Mouse (Mus musculus) adrenal gland, adult (tissue): ENCODE results near the gene Bbc3.
A peak's percentile ranks its signal among the peaks of the same experiment; 100 is the strongest.
"Not testable (repeated sequence)": the region's sequence is repeated elsewhere in the genome, so short reads cannot be mapped to it uniquely, and the experiment has no call there.

ENCODE experiments used
- DNase-seq, 2 experiments: peaks; one replicate each; pipeline ENCODE4 v3.0.0; 2022 to 2023; ENCODE audit warnings: low spot score in 1 of 2; ENCODE audit not compliant: inconsistent age in 2 of 2

The Bbc3 gene

DNA sequence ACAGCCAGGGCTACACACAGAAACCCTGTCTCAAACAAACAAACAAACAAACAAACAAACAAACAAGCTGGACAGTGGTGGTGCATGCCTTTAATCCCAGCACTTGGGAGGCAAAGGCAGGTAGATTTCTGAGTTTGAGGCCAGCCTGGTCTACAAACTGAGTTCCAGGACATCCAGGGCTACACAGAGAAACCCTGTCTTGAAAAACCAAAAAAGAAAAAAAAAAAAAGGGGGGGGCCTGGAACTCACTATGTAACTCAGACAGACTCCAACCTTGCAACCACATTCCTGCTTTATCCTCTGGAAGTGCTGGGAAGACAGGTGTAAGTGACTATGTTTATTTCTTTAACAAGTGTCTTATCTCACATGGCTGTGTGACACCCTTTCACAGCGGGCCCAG, at the start of gene Bbc3:
TSS of gene Bbc3 (plus strand) at position 301 of the 400 bp plus-strand sequence.
- not testable (repeated sequence) for DNase-seq

DNA sequence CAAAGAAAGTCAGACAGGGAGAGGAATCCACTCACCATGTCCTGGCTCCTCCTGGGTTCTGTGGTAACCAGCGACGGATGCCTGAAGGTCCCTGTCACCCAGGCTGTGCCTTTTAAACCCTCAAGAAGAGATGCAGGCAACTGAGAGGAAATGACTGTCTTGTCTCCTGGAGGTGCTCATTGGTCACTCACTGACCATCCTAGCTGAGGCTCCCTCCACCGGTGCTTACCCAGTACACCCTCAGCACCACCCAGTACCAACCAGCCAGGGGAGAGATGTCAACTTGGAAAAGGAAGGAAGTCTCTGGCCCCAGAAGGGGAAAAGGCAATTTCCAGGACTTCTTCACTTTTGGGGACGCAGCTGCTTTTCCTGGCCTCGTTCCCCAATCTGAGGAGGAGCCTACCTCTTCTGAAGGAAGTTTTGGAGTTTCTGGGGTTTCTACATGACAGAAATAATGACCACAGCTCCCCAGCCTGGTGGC, 49.0 kb upstream of the Bbc3 start, which contains the start of gene C5ar1:
TSS of gene C5ar1 (minus strand) at position 431 of the 481 bp plus-strand sequence.
- DNase-seq, result peak in 1 of 2 experiments; percentile 35

DNA sequence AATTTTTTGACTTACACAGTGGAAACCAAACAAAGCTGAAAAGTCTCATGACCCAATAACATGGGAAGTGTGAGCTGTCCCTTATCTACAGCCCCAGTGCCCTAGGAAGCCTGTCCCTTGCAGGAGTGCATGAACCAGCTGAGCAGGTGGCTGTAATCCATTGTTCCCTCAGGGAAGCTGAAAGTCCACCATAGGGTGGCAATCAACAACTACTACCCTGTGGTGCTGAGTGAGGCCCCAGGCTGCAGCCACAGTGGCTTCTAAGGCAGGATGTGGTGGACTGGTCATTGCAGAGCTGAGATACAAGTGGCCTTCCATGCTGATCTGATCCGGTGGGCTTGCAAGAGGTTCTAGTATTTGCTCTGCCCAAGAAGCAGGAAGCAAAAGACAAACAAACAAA, 47.1 kb upstream of the Bbc3 start:
- no peak for DNase-seq

DNA sequence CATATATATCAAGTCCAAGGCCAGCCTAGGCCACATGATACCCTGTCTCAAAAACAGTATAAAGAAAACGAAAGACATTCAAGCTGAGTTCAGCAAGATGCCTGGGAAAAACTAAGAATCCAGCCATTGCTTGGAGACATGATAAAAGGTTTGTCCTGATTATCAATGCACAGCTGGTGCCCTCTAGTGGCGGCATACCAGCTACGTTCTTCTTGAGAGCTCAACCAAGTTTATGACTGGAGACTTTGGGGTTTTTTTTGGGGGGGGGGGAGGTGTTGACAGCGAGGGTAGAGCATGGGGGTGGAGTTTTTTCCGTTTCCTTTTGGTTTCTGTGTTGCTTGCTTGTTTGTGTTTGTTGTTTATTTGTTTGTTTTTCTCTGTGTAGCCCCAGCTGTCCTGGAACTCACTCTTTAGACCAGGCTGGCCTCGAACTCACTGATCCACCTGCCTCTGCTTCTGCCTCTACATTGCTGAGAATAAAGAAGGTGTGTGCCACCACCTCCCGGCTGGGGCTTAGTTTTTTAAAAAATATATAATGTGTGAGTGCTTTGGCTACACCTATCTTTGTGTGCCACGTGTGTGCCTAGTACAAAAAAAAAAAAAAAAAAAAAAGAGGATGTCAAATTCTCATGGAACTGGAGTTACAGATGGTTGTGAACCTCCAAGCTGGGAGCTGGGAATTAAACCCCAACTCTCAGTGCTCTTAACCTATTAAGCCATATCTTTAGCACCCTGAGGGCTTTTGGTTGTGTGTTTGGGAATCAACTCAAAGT, 45.0 kb upstream of the Bbc3 start:
- peak; percentile 76 to 88 for DNase-seq

DNA sequence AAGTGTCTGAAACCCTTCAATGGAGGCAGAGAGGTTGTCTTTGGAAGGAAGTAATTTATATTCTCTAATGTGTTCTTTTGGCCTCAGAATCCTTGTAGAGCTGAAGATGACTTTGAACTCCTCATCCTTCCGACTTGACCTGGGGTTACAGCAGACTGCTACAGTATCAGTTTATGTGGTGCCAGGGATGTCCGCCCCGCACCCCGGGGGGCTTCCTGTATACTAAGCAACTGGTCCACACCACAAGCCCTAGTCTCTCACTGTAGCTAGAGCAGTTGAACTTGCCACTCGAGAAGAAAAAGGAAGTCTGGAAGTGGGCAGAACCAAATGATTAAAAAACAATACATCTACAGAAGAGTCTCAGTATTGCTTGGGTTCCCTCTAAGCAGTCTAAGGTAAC, 44.4 kb upstream of the Bbc3 start:
- no peak for DNase-seq

DNA sequence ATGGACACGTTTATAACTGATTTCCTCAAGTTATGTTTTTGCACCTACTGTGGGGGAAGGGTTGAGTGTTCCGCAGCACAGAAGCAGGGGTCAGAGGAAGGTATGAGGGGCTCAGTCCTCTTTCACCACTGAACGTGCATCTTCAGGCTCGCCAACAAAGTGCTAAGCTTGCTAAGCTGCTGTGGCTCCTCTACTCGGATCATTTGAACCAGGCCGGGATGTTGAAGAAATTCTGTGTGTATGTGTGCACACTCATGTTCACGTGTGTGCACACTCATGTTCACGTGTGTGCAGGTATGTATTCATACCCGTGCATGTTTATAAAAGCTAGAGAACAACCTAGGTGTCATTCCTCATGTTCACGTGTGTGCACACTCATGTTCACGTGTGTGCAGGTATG, 42.3 kb upstream of the Bbc3 start:
- DNase-seq, result no peak

DNA sequence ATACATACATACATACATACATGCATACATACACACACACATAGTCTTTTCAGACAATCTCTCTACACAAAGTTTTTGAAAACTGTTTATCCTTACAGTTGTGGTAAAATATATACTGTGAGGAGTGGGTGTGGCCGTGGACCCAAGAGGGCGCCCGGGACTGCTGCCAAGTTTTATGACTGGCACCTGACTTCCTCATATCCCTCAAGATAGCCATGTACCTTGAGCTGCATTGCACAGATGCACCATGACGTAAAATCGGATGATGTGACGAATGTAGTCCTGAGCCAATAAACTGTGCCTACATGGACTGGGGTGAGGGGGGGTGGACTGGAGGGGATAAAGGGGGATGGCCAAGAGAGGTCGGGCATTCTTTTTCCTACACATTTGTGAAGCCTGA, 41.6 kb upstream of the Bbc3 start:
- DNase-seq, result not testable (repeated sequence)

DNA sequence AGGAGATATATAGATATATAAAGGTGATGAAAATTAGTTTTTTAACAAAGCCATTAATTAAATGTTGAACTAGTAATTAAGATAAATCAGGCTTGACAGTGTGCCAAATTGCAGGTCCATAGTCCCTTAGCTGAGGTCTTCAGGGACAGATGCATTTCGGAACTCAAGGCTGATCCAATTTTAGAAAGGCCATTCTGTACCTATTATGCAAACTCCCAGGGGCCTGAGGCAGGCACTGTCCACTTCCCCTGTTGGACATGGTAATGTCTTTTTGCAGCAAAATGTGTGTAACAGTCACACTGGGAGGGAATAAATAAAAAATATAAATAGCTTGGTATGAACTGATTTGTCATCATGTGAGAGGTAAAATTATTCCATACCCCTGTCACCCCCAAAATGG, 37.1 kb upstream of the Bbc3 start:
- DNase-seq, result peak in 1 of 2 experiments; percentile 57

DNA sequence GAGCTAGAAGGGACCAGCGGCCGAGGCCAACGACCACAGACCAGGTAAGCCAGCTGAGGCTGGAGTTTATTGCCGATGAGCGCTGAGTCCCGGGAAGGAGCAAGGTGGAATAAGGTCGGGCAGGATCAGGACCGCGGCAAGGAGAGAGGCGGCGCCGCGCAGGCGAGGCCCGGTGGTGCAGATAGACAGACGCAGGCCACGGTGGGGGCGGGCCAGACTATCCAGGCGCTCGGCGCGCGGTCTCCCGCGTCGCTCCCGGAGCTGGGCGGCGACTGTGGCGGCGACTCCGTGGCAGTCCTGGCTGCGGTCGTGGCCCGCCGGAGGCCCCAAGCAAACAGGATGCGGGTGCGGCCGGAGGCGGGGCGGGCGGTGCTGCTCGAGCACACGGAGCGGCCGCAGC, 35.5 kb upstream of the Bbc3 start:
- peak; percentile 83 to 90 for DNase-seq

DNA sequence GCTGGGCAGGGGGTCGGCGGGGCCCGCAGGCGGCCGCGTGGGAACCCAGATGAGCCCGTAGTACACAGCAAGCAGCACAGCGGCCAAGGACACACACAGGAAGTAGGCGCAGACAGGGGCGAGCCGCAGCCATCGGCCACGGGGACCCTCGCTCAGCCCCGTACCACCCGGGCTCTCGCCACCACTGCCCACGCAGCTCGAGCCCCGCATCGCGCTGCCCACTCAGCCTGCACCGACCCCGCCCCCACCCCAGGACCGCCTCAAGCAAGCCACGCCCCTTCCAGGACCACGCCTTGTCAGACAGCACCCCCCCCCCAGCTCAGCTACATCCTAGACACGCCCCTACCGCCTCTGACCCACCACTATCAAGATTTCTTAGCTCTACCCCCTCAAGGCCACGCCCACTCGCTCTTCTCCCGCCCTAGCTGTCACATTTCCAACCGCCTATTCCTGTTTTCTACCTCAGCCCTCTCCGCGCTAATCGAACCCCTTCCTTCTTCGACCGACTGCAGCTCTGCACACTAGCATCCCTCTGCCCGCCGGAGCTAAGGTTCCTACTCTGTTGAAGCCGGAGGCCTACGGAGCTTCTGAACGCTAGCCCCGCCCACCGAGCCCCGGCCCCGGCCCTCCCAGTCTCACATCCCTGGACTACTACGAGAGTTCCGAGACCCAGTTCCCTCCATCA, 35.0 kb upstream of the Bbc3 start, which contains the start of gene Inafm1:
TSS of gene Inafm1 (minus strand) at position 537 of the 685 bp plus-strand sequence.
- peak; percentile 91 to 96 for DNase-seq

DNA sequence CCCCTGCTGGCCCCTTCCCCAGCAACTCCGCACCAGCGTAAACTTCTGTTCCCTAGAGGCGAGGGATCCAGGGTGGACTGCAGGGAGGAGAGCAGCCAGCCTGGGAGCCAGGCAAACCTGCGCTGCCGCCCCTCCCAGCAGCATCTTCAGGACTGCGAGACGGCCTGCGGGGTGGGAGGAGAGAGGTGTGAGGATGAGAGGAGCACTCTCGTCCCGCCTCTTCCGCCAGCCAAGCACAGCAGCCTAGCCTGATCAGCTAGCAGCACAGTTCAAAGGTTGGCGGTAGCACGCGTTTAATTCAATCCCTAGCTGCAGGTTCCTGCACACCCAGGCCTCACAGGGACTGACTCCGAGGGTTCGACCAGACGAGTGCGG, 34.4 kb upstream of the Bbc3 start:
- peak; percentile 85 to 95 for DNase-seq

DNA sequence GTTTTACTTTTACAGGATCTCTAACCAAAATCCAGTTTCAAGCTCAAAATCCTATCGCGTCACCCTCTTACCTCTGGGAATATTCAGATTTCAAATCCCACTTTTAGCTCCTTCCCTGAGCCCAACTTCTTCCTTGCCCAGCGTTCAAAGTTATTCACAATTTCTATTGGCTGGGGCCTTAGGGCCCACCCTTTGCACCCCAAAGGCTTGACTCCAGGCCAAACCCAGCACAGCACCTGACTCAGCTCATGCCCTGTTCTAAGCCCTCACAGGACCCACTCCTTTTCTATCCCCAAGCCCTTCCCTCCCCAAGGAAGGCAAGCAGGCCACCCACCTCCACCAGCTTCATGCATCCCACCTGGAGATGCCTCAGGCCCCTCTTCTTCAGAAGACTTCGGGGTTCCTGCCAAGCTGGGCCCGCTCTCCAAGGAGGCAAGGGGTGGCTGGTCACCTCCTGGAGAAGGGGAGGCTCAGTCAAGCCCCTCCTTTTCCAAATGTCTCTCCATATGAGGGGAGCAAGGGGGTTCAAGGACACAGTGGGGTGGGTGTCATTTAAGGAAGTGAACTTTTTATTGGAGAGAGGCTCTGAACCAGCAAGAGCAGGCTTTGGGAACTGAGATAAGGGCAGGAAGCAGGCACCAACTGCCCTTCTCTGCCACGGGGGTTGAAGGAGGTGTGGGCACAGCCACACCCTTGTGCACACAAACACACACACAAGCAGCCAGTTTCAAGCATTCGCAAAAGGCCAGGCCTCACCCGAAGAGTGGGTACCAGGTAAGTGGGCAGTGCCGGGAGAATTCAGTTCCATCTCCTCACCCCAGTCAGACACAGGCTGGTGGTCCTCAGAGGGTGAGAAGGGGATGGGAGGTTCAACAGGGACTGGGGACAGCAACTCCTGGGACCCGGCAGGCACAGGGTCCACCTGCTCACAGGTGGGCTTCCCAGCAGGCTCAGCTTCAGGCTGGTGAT, 33.0 kb upstream of the Bbc3 start:
- DNase-seq, result peak in 1 of 2 experiments; percentile 26

DNA sequence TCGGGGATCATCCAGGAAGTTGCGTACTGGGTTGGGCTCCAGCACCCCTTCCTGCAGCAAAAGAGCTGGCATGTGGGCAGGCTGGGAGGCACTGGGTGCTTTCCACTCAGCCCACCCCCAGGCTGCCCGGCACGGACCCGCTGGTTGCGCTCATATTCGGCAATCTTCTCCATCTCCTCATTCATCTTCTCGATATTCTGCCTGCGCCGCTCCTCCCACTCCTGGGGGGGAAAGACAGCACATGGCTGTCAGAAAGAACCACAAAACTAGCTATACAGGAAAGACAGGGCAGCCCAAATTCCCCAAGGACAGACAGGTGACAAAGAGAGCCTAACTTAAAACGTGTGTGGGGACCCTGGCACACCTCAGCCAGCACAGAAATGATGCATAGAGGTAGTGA, 27.5 kb upstream of the Bbc3 start:
- peak in 1 of 2 experiments; percentile 24 for DNase-seq

DNA sequence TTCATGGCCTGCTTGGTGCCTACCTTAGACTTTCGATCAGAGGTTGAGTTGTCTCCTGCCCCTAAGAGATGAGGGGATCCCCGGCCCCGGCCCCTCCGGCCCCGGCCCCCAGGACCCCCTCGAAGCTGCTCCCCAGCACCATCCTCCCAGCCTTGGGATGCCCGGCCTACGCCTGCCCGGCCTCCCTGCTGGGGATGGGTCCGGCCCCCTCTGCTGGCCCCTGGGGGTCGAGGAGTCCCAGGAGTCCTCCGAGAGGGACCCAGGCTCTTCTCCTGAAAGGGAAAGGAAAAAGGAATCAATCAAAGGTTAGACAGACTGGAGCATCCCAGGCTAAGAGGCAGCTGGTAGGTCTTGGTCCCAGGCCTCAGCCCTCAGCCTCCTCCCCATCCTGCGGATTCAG, 25.9 kb upstream of the Bbc3 start:
- DNase-seq, result no peak

DNA sequence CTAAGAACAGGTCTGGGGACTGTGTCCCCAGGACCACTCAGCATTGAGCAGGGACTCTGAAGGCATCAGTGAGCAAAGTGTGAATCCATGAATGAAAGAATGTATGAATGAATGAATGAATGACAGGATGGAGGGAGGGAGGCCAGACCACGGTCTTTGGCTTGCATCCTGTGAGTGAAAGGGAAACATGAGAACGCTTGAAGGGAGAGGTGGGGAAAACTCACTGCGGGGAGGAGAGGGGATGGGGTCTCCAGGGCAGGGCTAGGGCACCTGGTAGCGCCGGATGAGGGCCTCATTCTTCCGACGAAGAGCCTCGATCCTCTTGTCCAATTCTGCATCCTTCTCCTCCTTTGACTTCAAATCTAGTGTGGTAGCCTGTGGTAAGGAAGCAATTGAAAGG, 24.2 kb upstream of the Bbc3 start:
- DNase-seq, result peak in 1 of 2 experiments; percentile 35

DNA sequence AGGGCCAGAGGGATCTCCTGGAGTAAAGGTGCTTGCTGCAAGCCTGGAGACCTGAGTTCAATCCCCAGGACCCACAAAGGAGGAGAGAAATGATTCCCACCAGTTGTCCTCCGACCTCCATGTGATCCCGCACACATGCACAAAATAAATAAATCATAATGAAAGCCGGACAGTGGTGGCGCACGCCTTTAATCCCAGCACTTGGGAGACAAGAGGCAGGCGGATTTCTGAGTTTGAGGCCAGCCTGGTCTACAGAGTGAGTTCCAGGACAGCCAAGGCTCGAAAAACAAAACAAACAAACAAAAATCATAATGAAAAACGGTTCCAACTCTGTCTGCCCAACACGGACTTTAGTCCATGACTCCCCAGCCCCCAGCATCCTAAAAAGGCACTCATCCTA, 23.3 kb upstream of the Bbc3 start:
- DNase-seq, result peak in 1 of 2 experiments; percentile 59

DNA sequence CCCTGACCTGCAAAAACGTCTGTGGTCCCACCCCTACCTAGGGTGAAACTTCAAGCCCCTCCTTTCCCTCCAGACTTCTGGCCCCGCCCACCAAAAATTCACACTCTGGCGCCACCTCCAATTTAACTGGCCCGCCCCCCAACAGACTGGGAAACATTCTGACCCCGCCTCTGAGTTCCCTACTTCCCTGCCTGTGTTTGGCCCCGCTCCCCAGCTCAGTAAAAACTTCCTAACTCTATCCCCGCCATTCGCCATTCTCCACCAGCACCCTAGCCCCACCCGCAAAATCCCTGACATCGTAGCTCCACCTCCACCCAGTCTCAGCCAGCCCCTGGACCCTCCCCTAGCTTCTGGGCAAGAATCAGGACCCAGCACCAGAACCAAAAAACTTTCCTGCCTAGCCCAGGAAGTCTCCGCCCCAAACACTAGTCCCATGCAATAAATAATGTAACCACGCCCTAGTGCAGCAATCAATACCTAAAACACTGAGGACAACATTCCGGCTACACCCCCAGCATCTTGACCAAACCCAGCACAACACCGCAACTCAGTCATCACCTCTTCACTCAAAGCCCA, 22.7 kb upstream of the Bbc3 start:
- DNase-seq, result peak; percentile 88 to 94

DNA sequence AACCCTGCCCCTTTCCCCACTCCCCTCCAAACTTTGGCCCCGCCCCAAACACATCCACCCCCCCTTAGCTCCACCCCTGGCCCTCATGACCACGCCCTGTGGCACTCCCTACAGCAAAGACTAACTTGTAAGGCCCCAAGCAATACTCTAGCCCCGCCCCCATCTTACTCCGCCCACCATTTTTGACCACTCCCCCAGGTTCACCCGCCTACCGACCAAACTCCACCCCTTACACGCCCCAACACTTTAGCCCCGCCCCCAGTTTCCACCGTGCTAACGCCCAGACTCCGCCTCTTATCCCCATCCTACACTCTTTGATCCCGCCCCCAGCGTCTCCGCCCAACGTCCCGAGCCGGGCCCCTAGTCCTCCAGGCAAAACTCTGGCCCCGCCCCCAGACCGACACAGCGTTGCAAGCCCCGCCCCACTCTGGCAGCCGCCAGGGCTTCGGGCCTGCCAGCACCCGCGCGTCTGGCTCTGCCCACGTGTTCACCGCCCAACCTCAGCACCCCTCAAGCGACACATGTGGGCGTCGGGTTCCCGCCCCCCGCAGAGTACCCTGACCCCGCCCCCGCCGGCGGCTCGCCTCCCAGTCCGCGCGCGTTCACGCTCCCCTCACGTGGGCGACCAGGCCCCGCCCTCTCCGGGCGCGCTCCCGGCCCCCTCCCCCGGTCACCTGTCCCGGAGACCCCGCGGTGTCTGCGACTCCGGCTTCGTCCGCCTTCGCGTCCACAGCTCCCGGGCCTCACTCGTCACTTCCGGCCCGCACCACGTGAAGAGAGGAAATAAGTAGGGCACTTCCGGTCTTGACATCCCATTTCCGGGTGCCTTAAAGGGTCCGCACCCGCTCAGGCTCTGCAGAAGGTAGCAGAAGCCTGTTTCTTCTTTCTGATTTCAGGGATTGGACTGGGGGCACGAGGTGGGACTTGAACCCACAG, 21.9 kb upstream of the Bbc3 start, which contains the start of gene Ccdc9:
TSS of gene Ccdc9 (minus strand) at position 770 of the 936 bp plus-strand sequence.
- peak; percentile 100 for DNase-seq

DNA sequence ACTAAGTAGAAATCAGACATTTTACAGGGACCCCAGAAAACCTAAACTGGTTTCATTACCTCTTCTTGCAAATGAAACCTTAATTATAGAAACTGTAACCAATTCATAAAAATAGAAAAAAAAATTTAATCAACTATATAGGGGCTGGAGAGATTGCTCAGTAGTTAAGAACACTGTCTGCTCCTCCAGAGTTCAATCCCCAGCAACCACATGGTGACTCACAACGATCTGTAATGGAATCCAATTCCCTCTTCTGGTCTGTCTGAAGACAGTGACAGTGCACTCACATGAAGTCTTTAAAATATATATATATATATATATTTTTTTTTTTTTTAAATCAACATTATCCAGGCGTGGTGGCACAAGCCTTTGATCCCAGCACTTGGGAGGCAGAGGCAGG, 21.2 kb upstream of the Bbc3 start:
- no peak for DNase-seq
